Mouse (Mus musculus) liver, embryonic 14.5 days (tissue): ENCODE data around the gene Prr22. TPM values are rescaled to one million over a fixed set of nuclear protein-coding genes. Genes with fewer than 3 reads are reported as not detected.

Experiments used
- ATAC-seq: fragments of 200-750 bp; cut with Nextera tagmentation; 2 replicates; pipeline ENCODE4 v1.8.0; 2017; ENCODE audit warnings: moderate number of reproducible peaks, mild to moderate bottlenecking, moderate library complexity; ENCODE audit not compliant: insufficient read depth
- DNase-seq, 3 experiments: peaks; one replicate each; pipeline ENCODE4 v3.0.0-alpha.2; 2012 to 2013; ENCODE audit warnings: low read depth in 3 of 3, low spot score in 3 of 3
- H3K27ac ChIP-seq: fragments of 300-500 bp; sonication (generic); 2 replicates; pipeline ENCODE4 v1.5.1; 2014; ENCODE audit warnings: moderate library complexity, mild to moderate bottlenecking, control low read depth, inconsistent platforms
- H3K27me3 ChIP-seq: fragments of 300-500 bp; sonication (generic); 2 replicates; pipeline ENCODE4 v1.6.1; 2014; ENCODE audit warnings: mild to moderate bottlenecking, low read length, moderate library complexity; ENCODE audit not compliant: control insufficient read depth, insufficient read depth
- H3K36me3 ChIP-seq: fragments of 300-500 bp; sonication (generic); replicated peaks from 2 replicates; pipeline ENCODE4 v1.6.1; 2014; ENCODE audit warnings: low read depth; ENCODE audit not compliant: control insufficient read depth, insufficient read depth
- H3K4me1 ChIP-seq, 2 experiments: fragments of 200-500 bp in 1 of 2; fragments of 300-500 bp in 1 of 2; sonication (generic) in 1 of 2; replicated peaks; 2 replicates each; pipeline ENCODE4 v1.6.1; 2012 to 2014; ENCODE audit warnings: antibody characterized with exemption in 1 of 2, inconsistent platforms in 1 of 2, low read length in 1 of 2; ENCODE audit not compliant: control insufficient read depth in 2 of 2, insufficient read depth in 2 of 2
- H3K4me2 ChIP-seq: fragments of 300-500 bp; sonication (generic); 2 replicates; pipeline ENCODE4 v1.6.1; 2014; ENCODE audit warnings: low read depth, mild to moderate bottlenecking, control low read depth, moderate library complexity
- H3K4me3 ChIP-seq, 2 experiments: fragments of 200-500 bp in 1 of 2; fragments of 300-500 bp in 1 of 2; sonication (generic) in 1 of 2; 2 replicates each; pipeline ENCODE4 v1.5.1; 2012 to 2014; ENCODE audit warnings: low read depth in 2 of 2, low read length in 2 of 2, mild to moderate bottlenecking in 2 of 2, control low read depth in 1 of 2, inconsistent platforms in 1 of 2, moderate library complexity in 1 of 2; ENCODE audit not compliant: insufficient read depth in 1 of 2
- H3K9ac ChIP-seq: fragments of 300-500 bp; sonication (generic); replicated peaks from 2 replicates; pipeline ENCODE4 v1.6.1; 2014; ENCODE audit warnings: mild to moderate bottlenecking, control low read depth, moderate library complexity
- H3K9me3 ChIP-seq: fragments of 300-500 bp; sonication (generic); 2 replicates; pipeline ENCODE4 v1.6.1; 2016; ENCODE audit warnings: low read length, mixed read lengths; ENCODE audit not compliant: control insufficient read depth
- CTCF ChIP-seq: IDR thresholded peaks from 2 replicates; pipeline ENCODE4 v1.5.1; 2016; ENCODE audit warnings: antibody characterized with exemption, low read depth, control low read depth
- EP300 ChIP-seq: IDR thresholded peaks from 2 replicates; pipeline ENCODE4 v1.6.1; 2016; ENCODE audit warnings: antibody characterized with exemption, low read depth
- WGBS: fragments of 180-500 bp; shearing (Covaris S2); extraction: QIAGEN DNeasy Blood & Tissue Kit; methylation state at CpG from one replicate; pipeline ENCODE4 v1.1.7; 2014; ENCODE audit not compliant: insufficient replicate concordance; 5-methylcytosine and 5-hydroxymethylcytosine counted together
- polyA plus RNA-seq, 2 experiments: library from polyadenylated mRNA; depleted of rRNA in 1 of 2; stranded (reverse) in 1 of 2; unstranded in 1 of 2; fragments of >200 nt; fragmentation: Nextera tagmentation in 1 of 2; extraction: Ambion mirVana in 1 of 2; gene quantifications; 2 replicates each; pipeline versions ENCODE4 v1.2.1 to v1.2.3; 2012 to 2014

Prr22 gene
- polyA plus RNA-seq (2012; rRNA removed), result 1.2 and 1.3 TPM in 2 replicates
- 0.40 and 0.52 TPM in 2 replicates for polyA plus RNA-seq (2014; fragmentation: Nextera tagmentation; extraction: Ambion mirVana)

GRCm38 (mm10) chr17:56769950-56770349 lies at the start of gene Prr22:
Gene Prr22, plus strand, starts transcription at chr17:56770250.
- H3K9ac ChIP-seq, result no peak within 1 kb of the TSS
- no peak within 1 kb of the TSS for H3K4me2 ChIP-seq
- H3K4me3 ChIP-seq, result no peak within 1 kb of the TSS
- H3K27ac ChIP-seq, result no peak within 1 kb of the TSS
- peaks cover 5 to 14% of the 10 kb centered on the region in 2 experiments; a peak in 3 of 4 replicates for H3K4me1 ChIP-seq
- TF ChIP-seq EP300 (no peak), CTCF (no peak)
- no peak for DNase-seq
- WGBS, result 82% methylated on average over 5 of the region's 5 CpGs
- H3K9me3 ChIP-seq, result no peaks in the 10 kb centered on the region
- H3K27me3 ChIP-seq, result no peaks in the 10 kb centered on the region
- no peak for ATAC-seq
- H3K36me3 ChIP-seq, result peaks cover 17% of the 10 kb centered on the region

GRCm38 (mm10) chr17:56722441-56722840 lies 47.6 kb upstream of the Prr22 start:
- no peaks in the 10 kb centered on the region for H3K9me3 ChIP-seq
- peaks cover 6 to 8% of the 10 kb centered on the region in 2 experiments; a peak in 3 of 4 replicates for H3K4me1 ChIP-seq
- H3K27ac ChIP-seq, result no peak overlapping the region
- no peak for TF ChIP-seq CTCF
- no peak for TF ChIP-seq EP300
- DNase-seq (no peak), ATAC-seq (no peak)
- no peaks in the 10 kb centered on the region for H3K27me3 ChIP-seq
- H3K4me2 ChIP-seq, result no peak overlapping the region
- WGBS, result 73% methylated on average over 5 of the region's 5 CpGs
- no peak overlapping the region for H3K9ac ChIP-seq
- peaks cover 4% of the 10 kb centered on the region; the same call in 1 of the 2 replicates for H3K36me3 ChIP-seq
- no peak overlapping the region for H3K4me3 ChIP-seq

GRCm38 (mm10) chr17:56723419-56724161 lies 46.5 kb upstream of the Prr22 start:
- WGBS, result 81% methylated on average over 11 of the region's 11 CpGs
- Histone ChIP-seq H3K36me3 (peaks cover 4% of the 10 kb centered on the region; the same call in 1 of the 2 replicates), H3K4me2 (no peak overlapping the region), H3K9me3 (no peaks in the 10 kb centered on the region), H3K4me3 (no peak overlapping the region), H3K4me1 (peaks cover 11% of the 10 kb centered on the region in 2 experiments), H3K9ac (no peak overlapping the region), H3K27ac (no peak overlapping the region), H3K27me3 (no peaks in the 10 kb centered on the region; the same call in 1 of the 2 replicates)
- no peak for ATAC-seq
- DNase-seq, result no peak
- TF ChIP-seq CTCF, result peak; percentile 32; the same call in 1 of the 2 replicates
- TF ChIP-seq EP300, result no peak

- Histone ChIP-seq H3K4me2 (no peak overlapping the region), H3K27ac (no peak overlapping the region), H3K4me3 (no peak overlapping the region), H3K9ac (no peak overlapping the region), H3K27me3 (no peaks in the 10 kb centered on the region; the same call in 1 of the 2 replicates), H3K36me3 (peaks cover under 1% of the 10 kb centered on the region; the same call in 1 of the 2 replicates), H3K9me3 (no peaks in the 10 kb centered on the region), H3K4me1 (peaks cover 8 to 9% of the 10 kb centered on the region in 2 experiments)
- TF ChIP-seq CTCF, result no peak
- TF ChIP-seq EP300, result no peak
- 29% methylated on average over 7 of the region's 7 CpGs for WGBS
- no peak for DNase-seq
- no peak; the same call in 1 of the 2 replicates for ATAC-seq
Observed at GRCm38 (mm10) chr17:56727029-56727649, 42.9 kb upstream of the Prr22 start.

GRCm38 (mm10) chr17:56727659-56728058 lies 42.4 kb upstream of the Prr22 start:
- Histone ChIP-seq H3K27ac (no peak overlapping the region), H3K27me3 (no peaks in the 10 kb centered on the region; the same call in 1 of the 2 replicates), H3K4me1 (peaks cover 8 to 9% of the 10 kb centered on the region in 2 experiments), H3K4me3 (no peak overlapping the region), H3K9ac (peak overlapping the region; percentile 31; the same call in 1 of the 2 replicates), H3K36me3 (no peaks in the 10 kb centered on the region), H3K9me3 (no peaks in the 10 kb centered on the region), H3K4me2 (peak overlapping the region; percentile 23; the same call in 1 of the 2 replicates)
- TF ChIP-seq CTCF (no peak), EP300 (no peak)
- 14% methylated on average over 12 of the region's 12 CpGs for WGBS
- DNase-seq (peak in 1 of 3 experiments; percentile 33), ATAC-seq (peak; percentile 35; the same call in 1 of the 2 replicates)
